Mouse (Mus musculus): ENCODE data around the gene Htra2.

DNA sequence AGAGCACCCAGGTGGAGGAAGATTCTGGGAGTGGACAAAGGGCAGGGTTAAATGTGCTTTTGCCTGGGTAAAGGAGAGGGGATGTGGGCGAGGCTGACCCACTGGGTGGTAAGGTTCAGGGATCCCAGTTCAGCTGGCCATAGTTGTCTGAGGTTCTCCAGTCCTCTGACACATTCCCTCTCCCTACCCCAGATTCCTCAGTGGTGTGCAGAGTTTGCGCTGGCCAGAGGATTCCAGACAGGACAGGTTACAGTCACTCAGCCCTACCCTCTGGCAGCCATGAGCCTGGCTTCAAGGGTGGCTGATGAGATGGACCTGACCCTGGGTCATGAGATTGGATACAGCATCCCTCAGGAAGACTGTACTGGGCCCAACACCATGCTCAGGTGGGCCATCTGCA is 3.7 kb upstream of the Htra2 start:
- TF ChIP-seq MYOG (IDR thresholded peaks at IDR 0.05; ENCODE audit: control insufficient read depth in 1 of 3, insufficient read depth in 1 of 3, insufficient read length in 2 of 3, low read depth in 2 of 3) (no peak), POLR2A (IDR thresholded peaks at IDR 0.05; ENCODE audit: insufficient read length, low read depth) (peak; percentile 22), POLR2AphosphoS2 (IDR thresholded peaks at IDR 0.05; ENCODE audit: insufficient read length, low read depth) (peak; percentile 56), TCF12 (IDR thresholded peaks at IDR 0.05; ENCODE audit: insufficient read depth, poor library complexity, severe bottlenecking) (no peak), CEBPB (IDR thresholded peaks at IDR 0.05; ENCODE audit: insufficient read depth, poor library complexity, severe bottlenecking) (no peak), E2F4 (IDR thresholded peaks at IDR 0.05; ENCODE audit: insufficient read depth) (no peak), MAX (IDR thresholded peaks at IDR 0.05; ENCODE audit: low read depth) (no peak)
